Comparison of ENCODE assay signal across 25 mouse cellular contexts in the genomic region with DNA sequence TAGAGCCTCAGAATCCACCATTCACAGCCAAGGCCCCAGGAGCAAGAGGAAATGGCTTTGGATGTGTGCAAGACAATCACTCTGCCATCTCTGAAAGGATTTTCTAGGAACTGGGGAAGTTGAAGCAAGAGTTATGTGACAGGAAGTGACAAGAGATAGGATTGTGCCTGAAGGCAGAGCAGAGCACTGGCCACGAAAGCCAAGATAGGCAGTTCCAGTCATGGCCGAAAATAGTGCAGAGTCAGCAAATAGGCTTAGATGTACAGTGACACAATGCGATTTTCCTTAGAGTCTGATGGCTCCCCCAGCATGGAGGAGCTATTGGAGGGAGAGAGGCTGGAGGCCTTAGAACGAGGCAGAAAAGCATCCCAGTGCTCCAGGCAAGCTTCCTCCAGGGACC.
A peak's percentile ranks its signal among the peaks of the same experiment; 100 is the strongest.
DNase-seq lines count a peak whose midpoint lies in the region; ATAC-seq and TF ChIP-seq lines count a peak whose summit lies in the region.
"Had no signal": no experiment of that assay in that cellular context is flagged by ENCODE, and none has a peak within 500 bp of the region (broad histone marks: within the 10 kb centered on the region; RNA-seq: fewer than 3 reads in every experiment).

No protein-coding gene starts in this region.

- TF ChIP-seq EP300 in heart, adult 2 months (IDR thresholded peaks at IDR 0.05; ENCODE audit: insufficient read depth, low read depth, low read length) = no peak

- no peaks in the 10 kb centered on the region for H3K27me3 ChIP-seq in heart, embryonic 10.5 days (ENCODE audit: insufficient read depth, poor library complexity, severe bottlenecking)
- H3K27me3 ChIP-seq in heart, adult 2 months (ENCODE audit: control insufficient read depth, insufficient read depth, low read length) = no peaks in the 10 kb centered on the region
- H3K27me3 ChIP-seq in liver, embryonic 12.5 days (replicated peaks) = no peaks in the 10 kb centered on the region
- H3K27me3 ChIP-seq in liver, embryonic 15.5 days = no peaks in the 10 kb centered on the region
- H3K27me3 ChIP-seq: embryonic facial prominence, embryonic 13.5 days; forebrain, embryonic 13.5 days; hindbrain, embryonic 12.5 days; intestine, embryonic 15.5 days; limb, embryonic 13.5 days; lung, embryonic 15.5 days; midbrain, embryonic 13.5 days; Patski had no signal

- in situ Hi-C loops in ES-E14 (cut with MboI; ENCODE audit: low sequenced_read_pairs in 2 of 2, unreplicated experiment in 2 of 2) = no loop called here

- peaks cover 45% of the 10 kb centered on the region for H3K4me1 ChIP-seq in heart, embryonic 10.5 days
- H3K4me1 ChIP-seq in heart, adult 2 months (ENCODE audit: control insufficient read depth, insufficient read depth, low read length) = peaks cover 6% of the 10 kb centered on the region; the same call in 1 of the 2 replicates
- no peaks in the 10 kb centered on the region for H3K4me1 ChIP-seq in liver, embryonic 12.5 days
- no peaks in the 10 kb centered on the region for H3K4me1 ChIP-seq in ES-E14 (ENCODE audit: control insufficient read depth in 2 of 2, insufficient read depth in 2 of 2, low read length in 2 of 2, poor library complexity in 1 of 2)
- H3K4me1 ChIP-seq in liver, embryonic 15.5 days (replicated peaks) = no peaks in the 10 kb centered on the region
- H3K4me1 ChIP-seq: embryonic facial prominence, embryonic 13.5 days had no signal

- no peak for TF ChIP-seq CTCF in heart, adult 2 months (IDR thresholded peaks at IDR 0.05)

- H3K27ac ChIP-seq in heart, embryonic 10.5 days = peak overlapping the region; percentile 52; the same call in 1 of the 2 replicates
- no peak overlapping the region for H3K27ac ChIP-seq in heart, adult 2 months
- peak overlapping the region; percentile 28; the same call in 1 of the 2 replicates for H3K27ac ChIP-seq in liver, embryonic 12.5 days
- H3K27ac ChIP-seq in ES-E14 (ENCODE audit: insufficient read depth, low read depth, low read length, poor library complexity, severe bottlenecking) = no peak overlapping the region
- no peak overlapping the region for H3K27ac ChIP-seq in liver, embryonic 15.5 days (replicated peaks)
- H3K27ac ChIP-seq: embryonic facial prominence, embryonic 13.5 days; forebrain, embryonic 13.5 days; hindbrain, embryonic 12.5 days; intestine, embryonic 15.5 days; layer of hippocampus, adult 2 months; limb, embryonic 13.5 days; lung, embryonic 15.5 days; midbrain, embryonic 13.5 days; stomach, postnatal 0 days had no signal

- H3K4me2 ChIP-seq in liver, embryonic 12.5 days = no peak overlapping the region
- H3K4me2 ChIP-seq in liver, embryonic 15.5 days = no peak overlapping the region
- H3K4me2 ChIP-seq: embryonic facial prominence, embryonic 13.5 days; forebrain, embryonic 13.5 days; hindbrain, embryonic 12.5 days; intestine, embryonic 15.5 days; limb, embryonic 13.5 days; lung, embryonic 15.5 days; midbrain, embryonic 13.5 days had no signal

- 49% methylated on average over 4 of the region's 4 CpGs for WGBS in heart, embryonic 10.5 days
- 20% methylated on average over 4 of the region's 4 CpGs for WGBS in heart, adult 2 months
- WGBS in liver, embryonic 12.5 days (ENCODE audit: insufficient replicate concordance) = 30% methylated on average over 4 of the region's 4 CpGs
- 25% methylated on average over 4 of the region's 4 CpGs for WGBS in liver, embryonic 15.5 days (ENCODE audit: insufficient replicate concordance)

- no peak for DNase-seq in heart, embryonic 10.5 days (ENCODE audit: low spot score)
- DNase-seq in heart, adult 2 months = no peak
- DNase-seq in liver (no peak), ES-E14 (ENCODE audit: low read depth, low spot score) (no peak)
- no peak for DNase-seq in adrenal gland, postnatal 25 days
- DNase-seq: cerebellum, adult 2 months; embryo, embryonic 11 days; gastrocnemius, postnatal 36 days; kidney, adult 8-10 months; kidney, postnatal 14 days; right cerebral cortex, postnatal 14 days had no signal

- intact Hi-C loops in heart, adult 2 months (cut with DNase I) = no loop called here

- no peaks in the 10 kb centered on the region for H3K36me3 ChIP-seq in heart, embryonic 10.5 days
- no peaks in the 10 kb centered on the region for H3K36me3 ChIP-seq in heart, adult 2 months (ENCODE audit: control insufficient read depth, insufficient read depth, low read length)
- no peaks in the 10 kb centered on the region for H3K36me3 ChIP-seq in liver, embryonic 12.5 days
- no peaks in the 10 kb centered on the region for H3K36me3 ChIP-seq in ES-E14 (ENCODE audit: control insufficient read depth, insufficient read depth, low read length, poor library complexity, severe bottlenecking)
- H3K36me3 ChIP-seq in liver, embryonic 15.5 days (replicated peaks) = no peaks in the 10 kb centered on the region
- H3K36me3 ChIP-seq: embryonic facial prominence, embryonic 13.5 days; hindbrain, embryonic 12.5 days; intestine, embryonic 15.5 days; limb, embryonic 13.5 days; lung, embryonic 15.5 days; midbrain, embryonic 13.5 days had no signal

- TF ChIP-seq POLR2A in heart, adult 2 months (IDR thresholded peaks at IDR 0.05; ENCODE audit: insufficient read depth, low read depth, low read length) = no peak

- no peaks in the 10 kb centered on the region for H3K9me3 ChIP-seq in heart, embryonic 10.5 days
- no peaks in the 10 kb centered on the region for H3K9me3 ChIP-seq in liver, embryonic 12.5 days (replicated peaks)
- H3K9me3 ChIP-seq in ES-E14 (ENCODE audit: control insufficient read depth, insufficient read depth, low read depth, low read length) = no peaks in the 10 kb centered on the region
- no peaks in the 10 kb centered on the region for H3K9me3 ChIP-seq in liver, embryonic 15.5 days (replicated peaks)
- H3K9me3 ChIP-seq: embryonic facial prominence, embryonic 13.5 days; forebrain, embryonic 13.5 days; hindbrain, embryonic 12.5 days; intestine, embryonic 15.5 days; limb, embryonic 13.5 days; lung, embryonic 15.5 days; midbrain, embryonic 13.5 days had no signal

- 0 out of 2 replicates have a peak, but pooled peaks have one; percentile 27 for ATAC-seq in liver, embryonic 12.5 days
- ATAC-seq in liver, embryonic 15.5 days (ENCODE audit: insufficient read depth) = 0 out of 2 replicates have a peak, but pooled peaks have one; percentile 34
- ATAC-seq in inflammation-experienced regulatory T-cells, adult 6 months = no peak
- ATAC-seq: forebrain, embryonic 13.5 days; intestine, embryonic 15.5 days; midbrain, embryonic 13.5 days; Patski had no signal

- no peak overlapping the region for H3K9ac ChIP-seq in heart, adult 2 months (ENCODE audit: low read depth, low read length)
- no peak overlapping the region for H3K9ac ChIP-seq in liver, embryonic 12.5 days
- no peak overlapping the region for H3K9ac ChIP-seq in ES-E14 (ENCODE audit: insufficient read depth, low read depth, low read length, poor library complexity, severe bottlenecking)
- H3K9ac ChIP-seq in liver, embryonic 15.5 days = no peak overlapping the region
- H3K9ac ChIP-seq: embryonic facial prominence, embryonic 13.5 days; forebrain, embryonic 13.5 days; hindbrain, embryonic 12.5 days; intestine, embryonic 15.5 days; limb, embryonic 13.5 days; lung, embryonic 15.5 days; midbrain, embryonic 13.5 days had no signal

- no peaks in the 10 kb centered on the region for H3K79me2 ChIP-seq in heart, adult 2 months (replicated peaks; ENCODE audit: control insufficient read depth, insufficient read depth, low read length)

- no peak overlapping the region for H3K4me3 ChIP-seq in heart, embryonic 10.5 days
- H3K4me3 ChIP-seq in heart, adult 2 months = no peak overlapping the region
- H3K4me3 ChIP-seq in liver, embryonic 12.5 days = no peak overlapping the region
- H3K4me3 ChIP-seq in ES-E14 (ENCODE audit: insufficient read depth in 1 of 2, low read depth in 1 of 2, low read length in 2 of 2, poor library complexity in 1 of 2, severe bottlenecking in 1 of 2) = no peak overlapping the region
- H3K4me3 ChIP-seq in liver, embryonic 15.5 days (replicated peaks) = no peak overlapping the region
- H3K4me3 ChIP-seq: embryonic facial prominence, embryonic 13.5 days; erythroblast, embryonic 14.5 days; forebrain, embryonic 13.5 days; hindbrain, embryonic 12.5 days; intestine, embryonic 15.5 days; layer of hippocampus, adult 2 months; limb, embryonic 13.5 days; lung, embryonic 15.5 days; midbrain, embryonic 13.5 days had no signal

TF ChIP-seq in ES-E14, 5 proteins besides CTCF, POLR2A, EP300 and RAD21:
- TF ChIP-seq ZNF384 (IDR thresholded peaks at IDR 0.05; ENCODE audit: low read depth, low read length) (no peak), HCFC1 (IDR thresholded peaks at IDR 0.05; ENCODE audit: borderline replicate concordance, insufficient read depth, low read length) (no peak), CHD2 (IDR thresholded peaks at IDR 0.05; ENCODE audit: low read depth, low read length) (no peak), MAFK (IDR thresholded peaks at IDR 0.05; ENCODE audit: insufficient read depth, low read depth, low read length) (peak; percentile 95), ZC3H11A (IDR thresholded peaks at IDR 0.05; ENCODE audit: borderline replicate concordance, low read depth, low read length) (no peak)

Comparison
In these comparisons a context has a peak if more than half of its experiments do, and no peak if none do; other contexts are left out.
1. H3K27ac ChIP-seq: peak in heart, embryonic 10.5 days (single experiment) and liver, embryonic 12.5 days (single experiment); none in heart, adult 2 months (single experiment), ES-E14 (single experiment) and liver, embryonic 15.5 days (single experiment).